Mouse (Mus musculus): ENCODE data around the gene Clk3.

GRCm38 (mm10) chr9:57808771-57809310, 43.2 kb upstream of the Clk3 start:
- TF ChIP-seq CTCF (IDR thresholded peaks at IDR 0.05; ENCODE audit: control insufficient read depth, insufficient read depth, insufficient replicate concordance, low read depth, low read length) (no peak), POLR2A (IDR thresholded peaks at IDR 0.05; ENCODE audit: control insufficient read depth, low read depth, low read length) (no peak)
